Mouse (Mus musculus) intestine, postnatal 0 days (tissue): Measurements from ENCODE around the gene Stxbp1. TPM values are rescaled to one million over a fixed set of nuclear protein-coding genes. Genes with fewer than 3 reads are reported as not detected.

Experiments used
- ATAC-seq: fragments of 200-750 bp; cut with Nextera tagmentation; 2 replicates; pipeline ENCODE4 v1.8.0; 2017; ENCODE audit warnings: mild to moderate bottlenecking, moderate TSS enrichment, moderate library complexity
- H3K27ac ChIP-seq: fragments of 300-500 bp; sonication (generic); 2 replicates; pipeline ENCODE4 v1.5.1; 2014; ENCODE audit warnings: mild to moderate bottlenecking, low read depth, low read length, moderate library complexity
- H3K27me3 ChIP-seq: fragments of 300-500 bp; sonication (generic); replicated peaks from 2 replicates; pipeline ENCODE4 v1.6.1; 2014; ENCODE audit warnings: low read length, mixed read lengths; ENCODE audit not compliant: control insufficient read depth, insufficient read depth
- H3K36me3 ChIP-seq: fragments of 300-500 bp; sonication (generic); 2 replicates; pipeline ENCODE4 v1.6.1; 2014; ENCODE audit warnings: mild to moderate bottlenecking, moderate library complexity; ENCODE audit not compliant: control insufficient read depth, insufficient read depth
- H3K4me1 ChIP-seq: fragments of 300-500 bp; sonication (generic); replicated peaks from 2 replicates; pipeline ENCODE4 v1.6.1; 2014; ENCODE audit warnings: antibody characterized with exemption, low read length, mixed read lengths; ENCODE audit not compliant: control insufficient read depth, insufficient read depth
- H3K4me2 ChIP-seq: fragments of 300-500 bp; sonication (generic); replicated peaks from 2 replicates; pipeline ENCODE4 v1.6.1; 2014; ENCODE audit warnings: low read depth, mild to moderate bottlenecking, moderate library complexity
- H3K4me3 ChIP-seq: fragments of 300-500 bp; sonication (generic); 2 replicates; pipeline ENCODE4 v1.5.1; 2014; ENCODE audit warnings: low read depth, low read length
- H3K9ac ChIP-seq: fragments of 300-500 bp; sonication (generic); 2 replicates; pipeline ENCODE4 v1.6.1; 2014; ENCODE audit warnings: mild to moderate bottlenecking, low read depth, low read length
- H3K9me3 ChIP-seq: fragments of 300-500 bp; sonication (generic); 2 replicates; pipeline ENCODE4 v1.6.1; 2016; ENCODE audit warnings: mixed run types; ENCODE audit not compliant: control insufficient read depth
- CTCF ChIP-seq: sonication (generic); IDR thresholded peaks from 2 replicates; pipeline ENCODE4 v1.5.1; 2016; ENCODE audit warnings: low read depth, mild to moderate bottlenecking, control low read depth, antibody characterized with exemption, moderate library complexity
- WGBS: fragments of 180-500 bp; shearing (Covaris S2); extraction: QIAGEN DNeasy Blood & Tissue Kit; methylation state at CpG from one replicate; pipeline ENCODE4 v1.1.7; 2014; 5-methylcytosine and 5-hydroxymethylcytosine counted together
- polyA plus RNA-seq: library from polyadenylated mRNA; unstranded; fragments of >200 nt; fragmentation: Nextera tagmentation; extraction: Ambion mirVana; gene quantifications from 2 replicates; pipeline ENCODE4 v1.2.1, GENCODE M21; 2015

Gene Stxbp1
- polyA plus RNA-seq, 1 experiment from 2014 or later: 12.2 TPM

DNA sequence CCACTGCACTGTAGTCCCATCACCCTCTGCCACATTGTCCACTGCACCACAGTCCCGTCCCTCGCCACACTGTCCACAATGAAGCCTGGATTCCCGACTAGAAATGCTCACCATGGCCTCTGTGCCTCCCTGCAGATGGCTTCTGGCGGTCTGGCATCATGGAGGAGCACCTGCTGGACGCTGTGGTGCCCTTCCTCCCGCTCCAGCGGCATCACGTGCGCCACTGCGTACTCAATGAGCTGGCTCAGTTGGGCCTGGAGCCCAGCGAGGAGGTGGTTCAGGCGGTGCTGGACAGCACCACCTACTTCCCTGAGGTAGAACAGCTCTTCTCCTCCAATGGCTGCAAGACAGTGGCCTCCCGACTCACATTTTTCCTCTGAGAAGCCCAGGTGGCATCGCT lies 85.7 kb downstream of the Stxbp1 start:
- no peaks in the 10 kb centered on the region; the same call in 1 of the 2 replicates for H3K4me1 ChIP-seq
- no peak overlapping the region for H3K4me3 ChIP-seq
- no peak overlapping the region for H3K4me2 ChIP-seq
- no peak overlapping the region for H3K27ac ChIP-seq
- peaks cover 37% of the 10 kb centered on the region; the same call in 1 of the 2 replicates for H3K36me3 ChIP-seq
- WGBS: 87% methylated on average over 14 of the region's 14 CpGs
- no peaks in the 10 kb centered on the region for H3K9me3 ChIP-seq
- H3K9ac ChIP-seq: no peak overlapping the region
- no peaks in the 10 kb centered on the region for H3K27me3 ChIP-seq
- no peak for TF ChIP-seq CTCF
- no peak for ATAC-seq

DNA sequence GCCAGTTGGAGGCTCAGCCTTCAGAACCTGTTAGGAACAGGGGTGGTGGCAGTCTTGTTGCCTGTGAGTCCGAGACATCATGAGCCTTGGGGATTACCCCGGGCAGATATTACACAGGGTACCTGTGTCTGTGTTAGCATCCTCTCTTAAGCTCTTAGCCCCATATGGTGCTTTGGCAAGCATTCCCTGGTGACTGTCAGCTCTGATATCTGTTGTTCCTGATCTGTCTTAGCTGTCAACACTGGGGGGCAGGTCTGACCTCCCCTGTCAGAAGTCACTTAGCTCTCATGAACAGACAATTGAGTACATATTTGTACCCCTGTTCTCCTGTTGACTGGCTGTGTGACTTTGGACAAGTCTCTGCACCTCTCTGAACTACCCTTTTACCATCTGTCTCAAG lies 88.0 kb downstream of the Stxbp1 start:
- 84% methylated on average over 2 of the region's 2 CpGs for WGBS
- no peak overlapping the region for H3K4me3 ChIP-seq
- H3K27ac ChIP-seq: no peak overlapping the region
- no peak for TF ChIP-seq CTCF
- no peaks in the 10 kb centered on the region; the same call in 1 of the 2 replicates for H3K4me1 ChIP-seq
- H3K27me3 ChIP-seq: no peaks in the 10 kb centered on the region
- H3K36me3 ChIP-seq: peaks cover 44% of the 10 kb centered on the region; the same call in 1 of the 2 replicates
- no peak for ATAC-seq
- H3K9ac ChIP-seq: no peak overlapping the region
- H3K4me2 ChIP-seq: no peak overlapping the region
- H3K9me3 ChIP-seq: no peaks in the 10 kb centered on the region

DNA sequence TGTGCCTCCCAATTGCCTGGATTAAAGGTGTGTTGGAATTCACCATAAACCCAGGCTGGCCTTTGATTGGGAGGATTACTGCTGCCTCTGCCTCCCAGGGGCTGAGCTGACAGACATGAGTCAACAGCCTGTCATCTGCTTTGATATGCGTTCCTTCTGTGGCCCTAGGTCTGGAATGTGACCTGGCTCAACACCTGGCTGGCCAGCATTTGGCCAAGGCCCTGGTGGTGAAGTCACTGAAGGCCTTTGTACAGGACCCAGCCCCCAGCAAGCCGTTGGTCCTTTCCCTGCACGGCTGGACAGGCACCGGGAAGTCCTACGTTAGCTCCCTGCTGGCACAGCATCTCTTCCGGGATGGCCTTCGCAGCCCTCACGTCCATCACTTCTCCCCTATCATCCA lies 88.5 kb downstream of the Stxbp1 start:
- no peak overlapping the region for H3K4me2 ChIP-seq
- no peaks in the 10 kb centered on the region for H3K9me3 ChIP-seq
- no peak overlapping the region for H3K9ac ChIP-seq
- peaks cover 44% of the 10 kb centered on the region; the same call in 1 of the 2 replicates for H3K36me3 ChIP-seq
- no peak overlapping the region for H3K4me3 ChIP-seq
- 72% methylated on average over 8 of the region's 8 CpGs for WGBS
- no peaks in the 10 kb centered on the region for H3K27me3 ChIP-seq
- no peaks in the 10 kb centered on the region; the same call in 1 of the 2 replicates for H3K4me1 ChIP-seq
- no peak for ATAC-seq
- TF ChIP-seq CTCF: no peak
- no peak overlapping the region for H3K27ac ChIP-seq

DNA sequence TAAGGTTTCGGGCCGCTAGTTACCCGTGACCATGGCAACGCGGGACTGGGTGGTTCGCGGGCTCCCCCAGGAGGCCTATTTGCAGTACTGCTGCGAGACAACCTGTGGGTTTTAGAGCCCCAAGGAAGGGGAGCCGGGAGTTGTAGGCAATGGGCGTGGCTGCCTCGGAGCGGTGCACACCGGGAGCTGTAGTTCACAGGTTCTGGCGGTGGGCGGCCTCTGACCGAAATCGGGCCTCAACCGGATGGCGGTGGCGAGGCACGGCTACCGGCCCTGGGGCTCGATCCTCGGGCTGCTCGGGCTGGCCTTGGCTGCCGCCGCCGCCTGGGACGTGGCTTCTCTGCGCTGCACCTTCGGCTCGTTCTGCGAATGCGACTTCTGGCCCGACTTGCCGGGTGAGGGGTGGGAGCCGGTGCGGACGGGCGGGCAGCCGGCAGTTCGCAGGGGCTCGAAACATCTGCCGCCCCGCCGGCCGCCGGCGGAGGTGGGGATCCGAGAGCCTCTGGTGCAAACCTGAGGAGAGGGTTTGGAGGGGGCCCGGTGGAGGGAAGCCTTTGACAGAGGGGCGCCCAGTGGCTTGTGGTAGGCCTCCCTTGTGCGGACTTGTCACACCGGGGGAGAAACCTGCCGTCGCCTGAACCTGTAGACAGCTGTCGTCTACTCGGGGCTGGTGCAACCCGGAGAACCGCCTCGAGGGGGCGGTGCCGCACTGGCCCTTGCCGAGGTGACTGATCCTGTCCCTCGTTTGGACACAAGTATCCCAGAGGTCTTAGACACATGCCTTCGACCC lies 89.8 kb downstream of the Stxbp1 start, which contains the start of gene Tor2a:
TSS of gene Tor2a (plus strand) at position 179 of the 790 bp plus-strand sequence.
- Histone ChIP-seq H3K9ac (peak within 1 kb of the TSS; percentile 79), H3K9me3 (no peaks in the 10 kb centered on the region), H3K4me1 (no peaks in the 10 kb centered on the region; the same call in 1 of the 2 replicates), H3K27ac (peak within 1 kb of the TSS; percentile 85), H3K27me3 (no peaks in the 10 kb centered on the region), H3K4me3 (peak within 1 kb of the TSS; percentile 63), H3K4me2 (peak within 1 kb of the TSS; percentile 74), H3K36me3 (peaks cover 44% of the 10 kb centered on the region; the same call in 1 of the 2 replicates)
- peak; percentile 95 for TF ChIP-seq CTCF
- ATAC-seq: peak; percentile 93
- WGBS: under 1% methylated on average over 62 of the region's 66 CpGs

DNA sequence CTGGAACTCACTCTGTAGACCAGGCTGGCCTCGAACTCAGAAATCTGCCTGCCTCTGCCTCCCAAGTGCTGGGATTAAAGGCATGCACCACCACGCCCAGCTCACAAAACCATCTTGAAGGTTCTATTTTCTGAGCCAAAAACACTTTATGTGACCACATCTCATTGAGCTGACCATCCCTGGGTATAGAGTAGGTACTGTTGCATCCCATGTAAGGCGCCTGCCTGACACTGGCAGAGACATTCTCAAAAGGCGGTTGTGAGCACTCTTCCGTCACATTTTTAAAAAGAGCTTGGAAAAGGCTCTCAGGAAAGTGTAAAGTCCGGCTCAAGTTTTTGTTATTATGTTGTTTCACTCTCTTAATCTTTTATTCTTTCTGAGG lies 90.4 kb downstream of the Stxbp1 start:
- Histone ChIP-seq H3K4me3 (no peak overlapping the region), H3K27ac (no peak overlapping the region), H3K4me2 (peak overlapping the region; percentile 74), H3K9ac (no peak overlapping the region; the same call in 1 of the 2 replicates), H3K36me3 (peaks cover 40% of the 10 kb centered on the region; the same call in 1 of the 2 replicates), H3K4me1 (no peaks in the 10 kb centered on the region; the same call in 1 of the 2 replicates), H3K9me3 (no peaks in the 10 kb centered on the region), H3K27me3 (no peaks in the 10 kb centered on the region)
- ATAC-seq: peak; percentile 8; the same call in 1 of the 2 replicates
- 27% methylated on average over 5 of the region's 6 CpGs for WGBS
- TF ChIP-seq CTCF: no peak

DNA sequence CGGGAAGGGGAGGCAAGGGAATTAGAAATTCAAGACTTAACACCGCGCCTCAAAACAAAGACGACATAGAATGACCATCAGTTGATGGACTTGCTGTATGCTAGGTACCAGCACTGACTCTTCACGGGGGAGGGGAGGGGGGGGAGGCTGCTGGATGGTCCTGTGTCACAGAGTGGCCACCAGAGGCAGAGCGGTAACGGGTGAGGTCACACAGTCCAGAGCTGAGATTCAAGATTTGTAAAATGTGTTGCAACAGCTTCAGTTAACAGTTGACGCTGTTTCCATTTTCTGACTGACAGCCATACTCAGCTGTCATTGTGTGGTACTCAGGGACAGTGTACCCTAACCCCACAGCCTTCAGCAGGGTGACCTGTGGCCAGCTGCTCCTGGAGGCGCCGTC lies 94.9 kb downstream of the Stxbp1 start:
- peak; percentile 24; the same call in 1 of the 2 replicates for ATAC-seq
- Histone ChIP-seq H3K4me1 (no peaks in the 10 kb centered on the region), H3K4me3 (peak overlapping the region; percentile 39; the same call in 1 of the 2 replicates), H3K27ac (no peak overlapping the region), H3K9ac (no peak overlapping the region), H3K27me3 (no peaks in the 10 kb centered on the region), H3K4me2 (peak overlapping the region; percentile 62), H3K36me3 (peaks cover 18% of the 10 kb centered on the region; the same call in 1 of the 2 replicates), H3K9me3 (no peaks in the 10 kb centered on the region)
- TF ChIP-seq CTCF: peak; percentile 63
- 60% methylated on average over 10 of the region's 10 CpGs for WGBS
